Mouse (Mus musculus): ENCODE measurements around the gene L1td1. TPM values are rescaled to one million over a fixed set of nuclear protein-coding genes. Genes with fewer than 3 reads are reported as not detected.

The L1td1 gene
- polyA plus RNA-seq, 1 experiment, result not detected

DNA sequence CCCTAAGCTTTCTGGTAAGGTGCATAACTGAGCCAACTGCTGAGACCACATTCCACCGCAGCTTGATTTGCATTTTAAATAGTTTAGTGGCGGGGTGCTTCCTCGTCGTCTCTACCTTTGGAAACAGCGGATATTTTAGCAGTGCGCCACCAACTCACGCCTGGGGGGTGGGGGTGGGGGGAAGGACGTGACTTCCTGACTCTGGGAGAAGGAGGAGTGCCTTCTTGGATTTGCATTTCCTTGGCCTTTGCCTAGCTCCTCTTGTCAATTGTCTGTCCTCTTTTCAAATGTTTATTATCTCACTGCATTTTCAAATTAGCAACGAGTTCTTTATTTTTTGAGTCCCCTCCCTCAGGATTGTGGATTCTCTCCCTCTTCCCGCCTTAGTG lies 1.4 kb downstream of the L1td1 start:
- WGBS, result 7% methylated on average over 10 of the region's 10 CpGs
- H3K4me3 ChIP-seq (ENCODE audit: control insufficient read depth, insufficient read depth, low read length), result no peak overlapping the region
- DNase-seq, result no peak
- H3K4me1 ChIP-seq (replicated peaks; ENCODE audit: control insufficient read depth, insufficient read depth, low read length), result no peaks in the 10 kb centered on the region
- TF ChIP-seq POLR2A (IDR thresholded peaks at IDR 0.05; ENCODE audit: control insufficient read depth, extremely low read depth, insufficient read depth, low read length, poor library complexity), result no peak
- TF ChIP-seq CTCF (IDR thresholded peaks at IDR 0.05; ENCODE audit: borderline replicate concordance, control insufficient read depth, extremely low read depth, insufficient read depth, low read length, poor library complexity), result no peak
- no peak overlapping the region for H3K27ac ChIP-seq (ENCODE audit: control insufficient read depth, insufficient read depth, low read length)
- peaks cover 9% of the 10 kb centered on the region; the same call in 1 of the 2 replicates for H3K27me3 ChIP-seq (ENCODE audit: control insufficient read depth, insufficient read depth, low read length)
- no peaks in the 10 kb centered on the region for H3K36me3 ChIP-seq (ENCODE audit: control insufficient read depth, insufficient read depth, low read length)

DNA sequence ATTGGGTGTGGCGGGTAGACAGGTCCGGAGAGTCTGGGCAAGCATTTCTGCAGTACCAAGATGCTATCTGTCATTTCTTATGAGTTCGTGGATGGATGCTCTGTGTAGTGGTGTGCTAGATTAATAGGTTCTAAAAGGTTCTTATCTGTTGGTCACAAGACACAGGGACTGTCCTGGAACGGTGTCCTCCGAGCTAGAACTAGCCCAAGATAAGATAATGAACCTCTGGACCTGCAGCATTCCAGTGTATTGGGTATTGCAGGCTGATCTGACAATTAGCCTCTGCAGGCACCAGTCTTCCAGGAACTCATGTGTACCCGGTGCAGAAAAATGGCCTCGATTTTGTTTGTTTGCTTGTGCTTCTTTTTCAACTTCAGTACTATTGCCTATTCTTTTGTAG lies 2.2 kb downstream of the L1td1 start:
- Histone ChIP-seq H3K4me1 (replicated peaks; ENCODE audit: control insufficient read depth, insufficient read depth, low read length) (no peaks in the 10 kb centered on the region), H3K36me3 (ENCODE audit: control insufficient read depth, insufficient read depth, low read length) (no peaks in the 10 kb centered on the region), H3K4me3 (ENCODE audit: control insufficient read depth, insufficient read depth, low read length) (no peak overlapping the region), H3K27ac (ENCODE audit: control insufficient read depth, insufficient read depth, low read length) (no peak overlapping the region), H3K27me3 (ENCODE audit: control insufficient read depth, insufficient read depth, low read length) (peaks cover 9% of the 10 kb centered on the region; the same call in 1 of the 2 replicates)
- TF ChIP-seq POLR2A (IDR thresholded peaks at IDR 0.05; ENCODE audit: control insufficient read depth, extremely low read depth, insufficient read depth, low read length, poor library complexity) (no peak), CTCF (IDR thresholded peaks at IDR 0.05; ENCODE audit: borderline replicate concordance, control insufficient read depth, extremely low read depth, insufficient read depth, low read length, poor library complexity) (no peak)
- no peak for DNase-seq
- 72% methylated on average over 7 of the region's 7 CpGs for WGBS

DNA sequence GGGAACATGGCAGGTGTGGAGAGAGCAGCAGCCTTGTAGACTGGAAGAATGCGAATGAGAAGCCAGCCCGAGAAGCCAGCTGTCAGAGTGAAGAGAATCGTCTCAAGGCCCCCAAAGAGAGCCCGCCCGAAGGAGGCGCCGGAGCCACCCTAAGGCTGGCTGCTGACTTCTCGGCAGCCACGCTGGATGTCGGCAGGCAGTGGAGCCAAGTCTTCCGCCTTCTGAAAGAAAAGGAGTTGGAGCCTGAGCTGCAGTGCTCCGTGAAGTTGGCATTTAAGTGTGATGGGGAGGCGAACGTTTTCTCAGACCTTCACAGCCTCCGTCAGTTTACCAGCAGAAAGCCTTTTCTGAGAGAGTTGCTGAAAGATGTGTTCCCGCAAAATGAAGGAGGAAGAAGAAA lies 7.1 kb downstream of the L1td1 start:
- WGBS, result 96% methylated on average over 16 of the region's 16 CpGs
- H3K4me3 ChIP-seq (ENCODE audit: control insufficient read depth, insufficient read depth, low read length), result no peak overlapping the region
- TF ChIP-seq POLR2A (IDR thresholded peaks at IDR 0.05; ENCODE audit: control insufficient read depth, extremely low read depth, insufficient read depth, low read length, poor library complexity) (no peak), CTCF (IDR thresholded peaks at IDR 0.05; ENCODE audit: borderline replicate concordance, control insufficient read depth, extremely low read depth, insufficient read depth, low read length, poor library complexity) (no peak)
- no peaks in the 10 kb centered on the region for H3K36me3 ChIP-seq (ENCODE audit: control insufficient read depth, insufficient read depth, low read length)
- DNase-seq, result no peak
- no peaks in the 10 kb centered on the region; the same call in 1 of the 2 replicates for H3K27me3 ChIP-seq (ENCODE audit: control insufficient read depth, insufficient read depth, low read length)
- no peak overlapping the region for H3K27ac ChIP-seq (ENCODE audit: control insufficient read depth, insufficient read depth, low read length)
- no peaks in the 10 kb centered on the region for H3K4me1 ChIP-seq (replicated peaks; ENCODE audit: control insufficient read depth, insufficient read depth, low read length)

DNA sequence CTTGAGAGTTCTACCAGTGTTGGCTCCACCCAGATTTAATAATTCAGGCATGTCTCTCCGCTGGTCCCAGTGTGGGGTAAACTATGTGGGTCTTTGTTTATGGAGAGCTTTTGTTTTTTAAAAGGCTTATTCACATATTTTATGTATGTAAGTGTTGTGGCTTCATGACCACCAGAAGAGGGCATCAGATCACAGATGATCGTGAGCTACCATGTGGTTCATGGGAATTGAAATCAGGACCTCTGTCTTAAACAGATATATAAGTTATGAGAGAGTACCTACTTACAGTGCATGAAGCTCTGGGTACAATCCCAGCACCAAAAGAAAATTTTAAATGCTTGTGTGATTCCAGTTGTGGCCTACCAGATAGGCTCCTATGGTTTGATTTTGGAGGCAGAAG lies 13.2 kb downstream of the L1td1 start:
- WGBS, result 53% methylated on average over 2 of the region's 2 CpGs
- DNase-seq, result no peak
- no peaks in the 10 kb centered on the region for H3K36me3 ChIP-seq (ENCODE audit: control insufficient read depth, insufficient read depth, low read length)
- no peaks in the 10 kb centered on the region for H3K4me1 ChIP-seq (replicated peaks; ENCODE audit: control insufficient read depth, insufficient read depth, low read length)
- no peaks in the 10 kb centered on the region for H3K27me3 ChIP-seq (ENCODE audit: control insufficient read depth, insufficient read depth, low read length)
- no peak overlapping the region for H3K4me3 ChIP-seq (ENCODE audit: control insufficient read depth, insufficient read depth, low read length)
- TF ChIP-seq POLR2A (IDR thresholded peaks at IDR 0.05; ENCODE audit: control insufficient read depth, extremely low read depth, insufficient read depth, low read length, poor library complexity), result no peak
- TF ChIP-seq CTCF (IDR thresholded peaks at IDR 0.05; ENCODE audit: borderline replicate concordance, control insufficient read depth, extremely low read depth, insufficient read depth, low read length, poor library complexity), result no peak
- H3K27ac ChIP-seq (ENCODE audit: control insufficient read depth, insufficient read depth, low read length), result no peak overlapping the region

DNA sequence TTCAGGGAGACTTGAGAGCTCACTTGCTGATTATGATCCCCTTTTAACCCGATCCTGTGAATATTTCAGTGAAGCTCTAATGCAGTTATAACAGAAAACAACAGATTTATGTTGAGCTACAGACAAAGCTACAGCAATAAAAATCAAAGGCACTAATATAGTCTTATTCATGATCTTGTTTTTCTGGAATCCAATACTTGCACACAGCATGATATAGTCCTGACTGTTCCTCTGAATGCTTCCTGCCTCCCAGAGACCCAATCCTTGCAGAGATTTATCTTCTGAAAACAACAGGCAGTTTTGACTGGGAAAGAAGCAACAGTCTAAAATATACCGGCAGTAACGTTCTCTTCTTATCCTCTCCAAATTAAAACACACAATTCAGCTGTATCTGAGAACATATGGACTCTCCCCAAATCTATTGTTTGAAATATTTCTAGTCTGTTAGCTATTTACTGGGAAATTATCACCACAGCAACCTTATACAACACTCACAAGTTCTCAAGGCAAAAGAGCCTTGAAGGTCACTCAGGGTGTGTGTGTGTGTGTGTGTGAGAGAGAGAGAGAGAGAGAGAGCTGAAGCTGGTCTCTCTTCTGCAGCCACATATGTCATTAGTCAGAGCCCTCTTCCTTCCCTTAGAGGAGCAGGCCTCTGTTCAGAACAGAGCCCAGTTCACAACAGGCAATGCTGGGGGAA lies 16.8 kb downstream of the L1td1 start:
- TF ChIP-seq POLR2A (IDR thresholded peaks at IDR 0.05; ENCODE audit: control insufficient read depth, extremely low read depth, insufficient read depth, low read length, poor library complexity) (no peak), CTCF (IDR thresholded peaks at IDR 0.05; ENCODE audit: borderline replicate concordance, control insufficient read depth, extremely low read depth, insufficient read depth, low read length, poor library complexity) (no peak)
- no peak for DNase-seq
- H3K27ac ChIP-seq (ENCODE audit: control insufficient read depth, insufficient read depth, low read length), result no peak overlapping the region
- WGBS, result 88% methylated on average over 3 of the region's 3 CpGs
- H3K36me3 ChIP-seq (ENCODE audit: control insufficient read depth, insufficient read depth, low read length), result no peaks in the 10 kb centered on the region
- no peaks in the 10 kb centered on the region for H3K27me3 ChIP-seq (ENCODE audit: control insufficient read depth, insufficient read depth, low read length)
- no peak overlapping the region for H3K4me3 ChIP-seq (ENCODE audit: control insufficient read depth, insufficient read depth, low read length)
- no peaks in the 10 kb centered on the region for H3K4me1 ChIP-seq (replicated peaks; ENCODE audit: control insufficient read depth, insufficient read depth, low read length)

DNA sequence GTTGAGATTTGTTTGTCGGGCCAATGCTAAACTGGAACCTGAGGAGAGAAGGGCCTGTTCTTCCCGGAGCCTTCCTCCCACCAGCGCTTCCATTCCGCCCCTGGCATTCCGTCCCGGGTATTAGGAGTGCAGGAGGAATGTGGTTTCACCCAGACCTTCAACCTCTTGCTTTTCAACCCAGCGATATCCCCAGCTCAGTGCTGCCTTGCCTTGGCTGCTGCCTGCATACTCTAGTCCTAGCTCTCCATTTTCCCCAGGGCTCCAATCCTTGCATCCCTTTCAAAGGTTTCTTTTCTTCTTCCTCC lies 17.3 kb downstream of the L1td1 start:
- H3K4me1 ChIP-seq (replicated peaks; ENCODE audit: control insufficient read depth, insufficient read depth, low read length), result no peaks in the 10 kb centered on the region

DNA sequence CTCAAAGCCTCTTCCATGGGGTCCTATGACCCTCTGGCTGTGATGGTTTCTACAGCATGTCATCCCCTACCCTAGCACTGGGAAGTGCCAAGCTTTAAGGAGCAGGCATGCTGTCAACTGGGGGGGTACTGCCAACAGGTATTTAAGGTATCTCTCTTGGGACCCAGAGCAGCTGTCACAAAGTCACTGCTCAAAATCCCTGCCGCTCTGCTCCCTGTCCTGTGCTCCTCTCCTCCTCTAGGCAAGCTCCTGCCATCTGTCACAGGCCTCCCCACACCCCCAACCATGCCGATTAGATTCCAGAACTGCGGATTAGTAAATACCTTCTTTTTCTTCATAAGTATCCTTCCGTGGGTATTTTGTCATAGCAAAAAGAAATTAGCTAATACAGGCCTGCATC lies 27.9 kb downstream of the L1td1 start:
- Histone ChIP-seq H3K36me3 (ENCODE audit: control insufficient read depth, insufficient read depth, low read length) (no peaks in the 10 kb centered on the region), H3K27ac (ENCODE audit: control insufficient read depth, insufficient read depth, low read length) (no peak overlapping the region), H3K4me1 (replicated peaks; ENCODE audit: control insufficient read depth, insufficient read depth, low read length) (no peaks in the 10 kb centered on the region), H3K27me3 (ENCODE audit: control insufficient read depth, insufficient read depth, low read length) (no peaks in the 10 kb centered on the region), H3K4me3 (ENCODE audit: control insufficient read depth, insufficient read depth, low read length) (no peak overlapping the region)
- DNase-seq, result no peak
- no peak for TF ChIP-seq POLR2A (IDR thresholded peaks at IDR 0.05; ENCODE audit: control insufficient read depth, extremely low read depth, insufficient read depth, low read length, poor library complexity)
- TF ChIP-seq CTCF (IDR thresholded peaks at IDR 0.05; ENCODE audit: borderline replicate concordance, control insufficient read depth, extremely low read depth, insufficient read depth, low read length, poor library complexity), result no peak
- 90% methylated on average over 4 of the region's 4 CpGs for WGBS

More for the DNA sequence above, 17.3 kb downstream of the L1td1 start:
- TF ChIP-seq CTCF (IDR thresholded peaks at IDR 0.05; ENCODE audit: borderline replicate concordance, control insufficient read depth, extremely low read depth, insufficient read depth, low read length, poor library complexity) (no peak), POLR2A (IDR thresholded peaks at IDR 0.05; ENCODE audit: control insufficient read depth, extremely low read depth, insufficient read depth, low read length, poor library complexity) (no peak)
- H3K36me3 ChIP-seq (ENCODE audit: control insufficient read depth, insufficient read depth, low read length), result no peaks in the 10 kb centered on the region
- DNase-seq, result no peak
- WGBS, result 52% methylated on average over 7 of the region's 7 CpGs
- no peak overlapping the region for H3K27ac ChIP-seq (ENCODE audit: control insufficient read depth, insufficient read depth, low read length)
- H3K4me3 ChIP-seq (ENCODE audit: control insufficient read depth, insufficient read depth, low read length), result no peak overlapping the region
- H3K27me3 ChIP-seq (ENCODE audit: control insufficient read depth, insufficient read depth, low read length), result no peaks in the 10 kb centered on the region
